Mouse (Mus musculus): ENCODE data around the gene Asprv1.

Gene Asprv1

DNA sequence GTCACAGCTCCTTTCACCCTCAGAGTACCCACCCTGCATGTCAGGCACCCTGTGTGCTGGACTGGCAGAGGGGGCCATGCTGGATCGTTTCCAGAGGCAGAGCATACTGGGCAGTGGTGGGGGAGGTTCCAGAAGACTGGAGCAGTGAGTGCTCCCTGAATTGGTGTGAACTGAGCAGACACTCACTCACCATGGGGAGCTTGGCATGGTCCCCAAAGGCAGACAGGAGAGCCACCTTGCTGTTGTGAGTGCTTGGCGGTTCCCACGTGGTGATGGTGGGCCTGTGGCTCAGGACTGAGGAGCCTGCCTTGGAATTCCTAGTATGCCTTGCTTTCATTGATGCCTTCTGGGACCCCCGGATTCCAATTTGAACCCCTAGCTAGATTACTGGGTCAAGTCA, 4.8 kb upstream of the Asprv1 start:
- peak; percentile 31 to 34 for DNase-seq

DNA sequence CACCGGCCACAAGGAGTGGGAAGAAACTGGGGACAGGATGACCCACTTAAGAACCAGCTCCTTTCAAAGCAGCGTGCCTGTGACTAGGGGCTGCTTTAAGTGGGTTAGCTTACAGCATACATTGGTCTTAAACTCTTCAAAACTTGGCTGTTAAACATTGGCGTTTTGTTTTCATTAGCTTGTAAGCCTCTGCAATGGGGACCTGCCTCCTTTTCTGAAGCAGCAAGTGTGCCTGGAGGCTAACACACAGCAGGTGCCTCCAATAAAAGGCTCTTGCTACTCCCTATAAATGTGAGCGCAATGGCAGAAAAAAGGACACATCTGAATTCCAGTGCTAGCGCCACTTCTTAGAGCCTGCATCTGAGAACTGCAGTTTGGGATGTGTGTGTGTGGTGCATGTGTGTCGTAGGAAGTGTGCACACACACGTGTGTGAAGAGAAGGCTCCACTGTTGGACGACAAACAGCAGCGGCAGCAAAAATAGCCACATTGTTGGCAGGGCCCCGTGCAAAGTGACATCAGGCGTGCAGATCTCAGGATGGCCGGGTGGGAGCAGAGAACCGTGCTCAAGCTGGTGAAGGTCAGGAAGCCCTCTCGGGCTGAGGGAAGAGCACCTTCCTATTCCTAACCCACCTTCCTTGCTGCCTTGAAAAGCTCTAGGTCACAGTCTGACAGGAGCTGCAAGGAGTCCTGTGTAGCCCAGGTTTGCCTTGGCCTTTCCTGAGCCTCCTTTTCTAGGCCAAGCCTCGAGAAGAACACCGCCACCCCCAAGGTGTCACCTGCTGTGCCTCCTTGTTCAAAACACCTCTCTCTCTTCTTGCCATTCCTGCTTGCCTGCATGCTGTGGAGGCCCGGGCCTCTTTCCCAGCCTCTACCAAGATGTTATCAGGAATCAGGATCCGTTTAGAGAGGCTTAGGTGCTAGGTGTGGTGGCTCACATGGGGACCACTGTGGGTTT, 3.6 kb upstream of the Asprv1 start:
- peak; percentile 46 to 48 for DNase-seq

DNA sequence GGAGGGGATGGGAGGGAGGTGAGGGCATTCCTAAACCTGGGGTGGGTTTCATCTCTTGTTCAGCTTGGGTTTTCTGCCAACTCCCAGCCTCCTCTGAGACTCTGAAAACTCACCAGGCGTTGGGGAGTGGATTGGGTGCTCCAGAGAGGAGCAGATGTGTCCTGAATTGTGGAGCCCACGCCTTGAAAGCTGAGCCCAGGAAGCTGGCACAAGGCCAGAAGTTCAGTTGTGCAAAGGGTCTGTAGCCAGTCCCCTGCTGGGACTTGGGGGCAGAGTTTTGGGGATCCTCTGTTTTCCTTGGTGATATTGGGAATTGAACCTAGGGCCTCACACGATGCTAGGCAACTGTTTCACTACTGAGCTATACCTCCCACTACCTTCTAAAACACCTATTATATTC, 2.2 kb downstream of the Asprv1 start:
- DNase-seq, result no peak

DNA sequence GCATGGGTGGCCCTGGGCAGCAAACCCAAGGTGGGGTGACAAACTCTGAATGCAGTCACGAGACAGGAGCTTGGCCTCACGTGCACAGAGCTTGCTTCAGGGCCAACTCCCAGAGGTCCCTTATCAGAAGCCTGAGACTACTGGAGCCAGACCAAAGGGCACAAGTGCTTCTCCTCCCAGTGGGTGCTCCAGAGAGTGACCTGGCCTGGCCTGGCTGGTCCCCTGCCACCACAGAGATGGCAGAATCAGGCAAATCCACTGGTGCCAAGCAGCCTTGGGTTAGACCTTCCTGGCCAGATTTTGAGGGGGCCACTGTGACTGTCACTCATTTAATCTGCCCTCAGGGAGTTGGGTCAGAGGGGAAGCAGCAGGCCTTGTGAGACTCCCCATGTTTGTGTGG, 8.5 kb downstream of the Asprv1 start:
- no peak for DNase-seq

DNA sequence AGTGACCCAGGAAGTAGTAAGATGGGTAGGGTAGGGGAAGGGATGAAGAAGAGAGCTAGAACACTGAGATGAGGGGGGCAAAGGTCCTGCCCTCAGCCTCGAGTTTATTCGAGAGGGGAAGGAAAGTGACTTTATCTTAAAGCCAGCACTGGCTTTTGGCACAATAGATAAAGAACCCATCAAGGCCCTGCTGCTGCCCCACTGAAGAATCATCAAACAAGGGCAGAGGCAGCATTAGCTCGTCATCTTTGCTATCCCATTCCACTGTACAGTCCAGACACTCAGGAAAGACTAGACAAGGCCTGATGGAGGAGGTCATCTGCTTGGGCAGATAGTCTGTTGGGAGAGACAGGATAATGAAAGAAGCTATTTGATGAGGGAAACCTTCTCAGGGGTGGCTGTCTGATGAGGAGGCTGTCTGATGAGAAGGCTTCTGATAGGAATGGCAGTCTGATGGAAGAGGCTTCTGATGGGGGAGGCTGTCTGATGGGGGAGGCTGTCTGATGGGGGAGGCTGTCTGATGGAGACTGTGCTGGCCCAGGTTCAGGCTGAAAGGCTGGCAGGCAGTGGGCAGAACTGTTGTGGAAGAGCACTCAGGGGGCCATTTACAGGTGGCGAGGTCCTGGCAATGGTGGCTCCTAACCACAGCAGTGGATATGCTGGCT, 9.3 kb downstream of the Asprv1 start:
- DNase-seq, result no peak

DNA sequence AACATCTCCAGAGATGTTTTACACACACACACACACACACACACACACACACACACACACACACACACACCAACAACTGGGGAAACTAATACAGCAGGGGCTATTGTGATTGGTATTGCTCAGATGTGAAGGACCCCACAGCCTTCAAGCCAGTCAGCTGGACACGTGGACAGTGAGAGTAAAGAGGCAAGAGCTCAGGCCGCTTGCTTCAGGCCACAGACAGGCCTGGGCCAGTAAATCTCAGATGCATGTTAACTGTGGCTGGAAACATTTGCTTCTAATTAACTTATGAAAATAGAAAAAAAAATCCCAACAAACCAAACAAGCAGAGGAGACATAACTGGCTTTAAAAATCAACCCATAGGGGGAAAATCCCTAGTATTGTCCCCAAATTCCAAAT, 9.9 kb downstream of the Asprv1 start:
- no peak for DNase-seq

DNA sequence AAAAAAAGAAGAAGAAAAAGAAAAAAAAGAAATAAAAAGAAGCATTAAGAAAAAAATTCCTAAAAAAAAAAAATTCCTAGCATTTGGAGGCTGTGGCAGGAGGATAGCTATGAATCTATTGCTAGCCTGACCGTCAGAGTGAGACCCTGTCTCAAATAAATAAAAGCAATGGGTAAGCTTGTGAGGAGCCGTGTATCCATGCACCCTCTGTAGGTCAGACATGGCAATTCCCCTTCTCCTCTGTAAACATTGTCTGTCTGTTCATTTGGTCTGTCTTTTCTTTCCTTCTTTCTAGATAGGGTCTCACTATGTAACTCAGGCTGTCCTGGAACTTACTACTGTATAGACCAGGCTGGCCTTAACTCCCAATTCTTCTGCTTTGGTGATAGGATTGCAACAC, 10.5 kb downstream of the Asprv1 start:
- no peak for DNase-seq

DNA sequence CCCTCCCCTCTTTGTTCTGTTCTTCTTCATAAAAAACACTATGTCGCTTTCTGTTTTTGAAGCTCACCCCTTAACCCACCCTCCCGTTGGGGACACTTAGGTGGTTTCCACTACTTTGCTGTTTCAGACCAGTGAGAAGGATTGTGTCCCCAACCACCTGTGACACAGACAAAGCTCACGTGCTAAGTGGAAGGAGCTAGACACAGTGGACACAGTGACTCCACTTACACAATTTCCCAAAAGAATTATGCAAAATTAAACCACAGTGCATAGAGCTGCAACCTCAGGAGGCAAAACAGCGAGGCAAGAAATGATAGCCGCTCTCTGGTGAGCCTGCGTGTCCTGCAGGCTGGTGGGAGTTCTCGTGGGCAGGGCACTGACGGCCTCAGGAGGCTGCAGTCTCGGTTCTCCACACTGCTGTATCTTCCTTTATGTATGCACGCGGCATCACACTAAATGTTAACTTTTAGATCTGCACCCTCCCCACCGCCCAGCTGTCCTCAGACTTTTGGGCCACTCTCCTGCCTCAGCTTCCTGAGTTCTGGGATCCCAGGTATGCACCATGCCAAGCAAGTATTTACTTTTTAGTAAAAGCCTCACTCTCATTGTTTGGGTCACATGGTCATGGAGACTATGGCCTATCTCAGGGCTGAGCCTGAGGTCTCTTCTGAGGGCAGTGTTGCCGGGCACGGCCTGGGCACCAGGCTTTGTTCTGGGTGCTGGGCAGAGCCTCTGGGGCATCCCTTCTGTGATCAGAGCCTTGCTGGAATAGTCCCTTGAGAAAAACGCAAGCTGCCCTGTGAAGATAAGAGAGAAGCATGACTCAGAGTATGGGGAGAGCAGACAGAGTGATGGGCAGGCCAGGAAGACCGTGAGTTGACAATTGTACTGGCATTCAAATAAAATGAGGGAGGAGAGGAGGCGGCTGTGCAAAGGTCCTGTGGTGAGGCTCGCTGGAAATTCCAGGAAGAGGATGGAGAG, 11.5 kb downstream of the Asprv1 start:
- DNase-seq, result no peak

DNA sequence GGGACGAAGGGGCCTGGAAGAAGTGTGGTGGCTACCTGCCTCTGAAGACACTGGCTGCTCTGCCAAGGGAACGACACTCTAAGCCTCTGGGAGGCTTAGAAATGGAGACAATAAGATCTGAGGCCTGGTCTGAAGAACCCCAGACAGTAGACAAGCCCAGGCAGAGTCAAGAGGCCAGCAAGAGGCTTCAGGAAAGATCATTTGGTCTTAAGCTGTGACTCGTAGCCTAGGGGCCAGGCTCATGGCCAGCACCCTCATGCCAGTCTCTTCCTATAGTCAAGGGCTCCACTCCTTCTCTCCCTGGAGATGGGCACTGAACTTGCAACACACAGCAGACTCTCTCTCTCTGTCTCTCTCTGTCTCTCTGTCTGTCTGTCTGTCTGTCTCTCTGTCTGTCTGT, 12.2 kb downstream of the Asprv1 start:
- DNase-seq, result no peak

DNA sequence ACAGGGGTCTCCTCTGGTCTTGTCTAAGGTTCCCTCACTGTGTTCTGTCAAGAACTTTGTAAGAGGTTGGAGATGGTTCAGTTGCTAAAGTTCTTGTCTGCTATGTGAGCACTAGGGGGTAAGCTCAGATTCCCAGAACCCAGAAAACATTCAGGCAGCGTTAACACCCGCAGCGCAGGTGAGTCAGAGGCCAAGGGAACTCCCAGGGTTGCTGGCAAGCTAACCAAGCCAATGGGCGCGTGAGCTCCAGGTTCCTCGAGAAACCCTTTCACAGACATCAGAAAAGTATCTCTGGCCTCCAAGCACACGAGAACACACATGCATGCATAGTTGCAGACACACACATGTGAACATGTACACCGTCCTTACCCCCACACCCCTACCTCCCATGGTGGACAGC, 12.8 kb downstream of the Asprv1 start:
- no peak for DNase-seq

DNA sequence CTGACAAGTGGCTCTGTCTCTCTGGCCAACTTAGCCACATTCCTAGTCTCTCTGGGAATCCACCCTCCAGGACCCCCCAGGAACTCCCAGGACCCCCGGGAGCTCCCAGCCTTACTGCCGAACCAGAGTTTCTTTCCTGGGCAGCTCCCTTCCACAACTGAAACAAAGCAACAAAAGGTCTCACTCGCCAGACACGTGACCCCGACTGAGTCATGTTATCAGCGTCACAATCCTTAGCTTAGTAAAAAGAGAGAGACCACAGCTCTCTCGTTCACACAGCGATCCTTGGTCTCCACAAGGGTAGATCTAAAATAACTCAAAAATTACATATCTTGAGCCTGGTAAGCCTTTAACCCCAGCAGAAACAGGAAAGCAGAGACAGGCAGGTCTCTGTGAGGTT, 13.8 kb downstream of the Asprv1 start:
- no peak for DNase-seq

DNA sequence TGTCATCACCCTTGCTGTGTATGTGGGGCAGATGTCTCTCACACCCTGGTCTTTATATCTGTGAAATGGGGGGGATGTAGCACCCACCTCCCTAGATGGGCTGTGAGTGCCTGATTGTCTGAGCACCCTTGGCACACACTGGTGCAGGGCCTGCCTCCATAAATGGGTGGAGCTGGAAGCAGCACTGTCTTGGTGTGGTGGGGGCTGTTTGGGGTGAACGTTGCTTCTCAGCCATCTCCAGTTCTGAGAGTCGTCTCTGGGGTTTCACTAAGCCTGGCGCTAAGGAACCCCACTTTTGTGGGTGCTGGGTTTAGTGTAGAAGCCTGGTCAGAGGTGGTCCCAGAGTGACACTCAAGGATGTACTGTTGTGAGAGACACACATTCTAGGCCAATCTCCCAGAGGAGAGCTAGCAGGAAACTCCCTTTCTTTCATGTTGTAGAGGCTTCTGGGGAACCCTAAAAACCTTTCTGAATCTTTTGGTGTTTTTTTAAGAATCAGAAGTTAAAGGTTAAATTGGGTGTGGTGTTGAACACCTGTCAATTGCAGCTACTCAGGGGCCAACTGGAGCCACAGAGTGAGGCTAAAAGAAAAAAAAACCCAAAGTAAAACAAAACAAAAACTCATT, 16.9 kb downstream of the Asprv1 start:
- no peak for DNase-seq

DNA sequence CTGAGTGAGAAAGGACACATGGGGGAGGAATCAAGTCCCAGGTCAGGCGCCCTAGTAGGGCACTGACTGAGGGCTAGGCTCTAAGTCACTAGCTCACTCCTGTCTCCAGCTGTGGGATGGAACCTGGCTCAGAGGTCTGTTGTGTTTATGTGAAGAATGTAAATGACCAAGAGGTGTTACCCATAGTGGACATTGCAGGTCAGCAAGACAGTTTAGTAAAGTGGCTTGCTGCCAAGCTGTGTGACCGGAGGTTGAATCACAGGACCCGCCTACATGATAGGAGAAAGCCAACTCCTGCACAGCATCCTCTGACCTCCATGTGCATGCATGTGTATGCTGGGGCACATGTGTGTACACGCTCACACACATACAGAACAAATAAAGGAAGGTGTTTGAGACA, 17.6 kb downstream of the Asprv1 start:
- no peak for DNase-seq

DNA sequence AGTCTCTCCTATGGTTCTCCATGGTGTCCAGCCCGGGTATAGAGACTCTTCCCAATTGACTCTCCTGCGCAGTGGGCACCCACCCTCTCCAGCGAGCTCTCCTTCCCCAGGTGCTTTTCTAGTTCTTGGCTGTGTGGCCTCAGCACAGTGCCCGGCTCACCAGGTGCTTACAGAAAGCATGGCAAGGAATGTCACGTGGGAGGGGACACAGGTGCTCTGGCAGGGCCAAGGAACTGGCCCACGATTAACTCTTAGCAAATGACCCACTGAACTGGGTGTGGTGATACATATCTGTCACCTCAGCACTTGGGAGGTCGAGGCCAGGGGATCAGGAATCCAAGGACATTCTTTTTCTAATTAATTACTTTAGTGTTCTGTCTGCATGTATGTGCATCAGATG, 18.2 kb downstream of the Asprv1 start:
- DNase-seq, result no peak

DNA sequence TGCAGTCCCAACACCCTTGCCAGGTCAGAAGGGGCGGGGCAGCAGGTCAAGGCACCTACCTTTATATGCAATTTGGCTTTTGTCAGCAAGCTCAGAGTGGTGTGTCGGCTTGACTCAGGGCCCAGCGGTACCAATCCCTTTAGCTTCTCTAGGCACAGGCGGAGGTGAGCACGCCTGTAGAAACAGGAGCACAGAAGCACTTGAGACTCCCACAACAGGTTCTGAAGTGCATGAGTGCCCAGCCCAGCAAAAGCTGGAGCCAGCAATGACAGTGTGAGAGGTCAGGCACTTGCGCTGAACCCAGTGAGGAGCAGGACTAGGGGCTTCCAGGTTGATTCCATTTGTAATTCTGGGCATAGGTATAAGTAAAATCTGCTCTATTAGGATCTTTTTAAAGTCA, 25.1 kb downstream of the Asprv1 start:
- DNase-seq, result no peak

DNA sequence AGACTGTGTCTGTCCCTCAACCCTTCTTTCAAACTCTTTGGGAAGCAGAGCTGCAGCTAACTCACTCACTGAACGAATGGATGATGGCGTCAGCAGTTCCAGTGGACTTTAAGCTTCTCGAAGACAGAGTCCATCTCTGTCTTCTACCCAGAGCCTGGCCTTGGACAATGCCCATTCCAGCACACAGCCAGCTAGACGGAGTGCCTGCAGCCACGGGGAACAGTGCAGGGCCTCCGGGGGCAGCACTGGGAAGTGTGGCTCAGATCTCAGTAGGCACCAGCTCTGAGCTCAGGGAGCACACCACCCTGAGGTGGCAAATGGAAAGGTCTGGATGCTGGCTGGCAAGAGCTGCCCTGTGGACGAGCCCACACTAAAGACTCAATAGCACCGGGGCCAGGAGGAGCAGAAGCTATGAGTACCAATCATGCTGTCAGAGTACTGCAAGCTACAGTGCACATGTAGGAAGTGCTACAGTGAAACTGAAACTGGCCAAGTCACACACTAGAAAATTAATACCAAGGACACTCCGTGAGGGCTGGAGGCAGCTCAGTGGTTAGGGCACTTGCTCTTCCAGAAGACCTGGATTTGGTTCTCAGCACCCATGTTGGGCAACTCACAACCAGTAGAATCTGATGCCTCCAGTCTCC, 26.4 kb downstream of the Asprv1 start:
- no peak for DNase-seq

DNA sequence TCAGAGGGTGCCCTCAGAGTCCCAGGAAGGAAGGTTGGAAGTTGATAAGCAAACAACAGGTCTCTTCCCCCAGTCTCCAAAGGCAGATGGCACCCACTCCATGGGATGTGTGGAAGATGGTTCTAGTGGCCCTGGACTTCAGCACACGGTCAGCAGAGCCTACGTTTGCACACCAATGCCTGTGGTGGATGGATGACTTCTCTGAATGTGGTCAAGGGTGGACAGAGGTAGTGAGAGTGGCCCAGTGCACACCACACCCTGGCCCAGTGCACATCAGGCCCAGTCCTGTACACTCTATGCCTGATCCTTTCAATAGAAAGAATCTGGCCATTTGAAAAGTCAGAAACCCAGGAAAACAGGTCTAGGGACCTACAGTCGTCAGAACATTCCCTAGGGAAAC, 30.5 kb downstream of the Asprv1 start:
- no peak for DNase-seq

DNA sequence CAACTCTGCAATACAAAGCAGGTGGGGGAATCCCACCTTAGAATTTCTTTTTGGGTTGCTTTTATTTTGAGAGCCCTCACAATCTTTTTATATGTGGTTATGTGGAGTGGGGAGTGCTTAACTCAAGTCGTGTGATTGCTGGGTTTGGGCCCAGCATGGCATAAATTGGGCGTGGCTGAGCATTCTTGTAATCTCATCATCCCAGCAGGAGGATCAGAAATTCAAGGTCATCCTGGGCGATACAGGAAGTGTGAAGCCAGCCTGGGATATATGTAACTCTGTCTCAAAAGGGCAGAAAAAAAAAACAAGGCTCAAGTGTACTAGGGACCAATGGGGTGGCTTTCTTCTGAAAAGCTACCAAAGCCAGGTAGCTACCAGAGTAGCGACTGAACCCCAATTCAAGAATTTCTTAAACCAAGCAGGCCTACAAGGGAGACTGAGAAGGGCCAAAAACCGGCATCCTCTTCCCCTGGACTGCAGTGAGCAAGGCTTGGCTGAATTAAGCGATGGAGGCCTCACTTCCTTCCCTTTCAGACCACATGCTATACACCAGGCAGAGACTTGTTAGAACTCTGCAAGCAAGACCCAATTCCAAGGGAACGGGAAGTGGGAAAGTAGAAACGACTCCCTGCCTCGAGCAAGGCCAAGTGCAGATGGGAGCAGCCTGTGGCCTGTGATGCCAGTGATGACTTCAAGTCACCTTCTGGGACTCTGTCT, 32.4 kb downstream of the Asprv1 start:
- no peak for DNase-seq

DNA sequence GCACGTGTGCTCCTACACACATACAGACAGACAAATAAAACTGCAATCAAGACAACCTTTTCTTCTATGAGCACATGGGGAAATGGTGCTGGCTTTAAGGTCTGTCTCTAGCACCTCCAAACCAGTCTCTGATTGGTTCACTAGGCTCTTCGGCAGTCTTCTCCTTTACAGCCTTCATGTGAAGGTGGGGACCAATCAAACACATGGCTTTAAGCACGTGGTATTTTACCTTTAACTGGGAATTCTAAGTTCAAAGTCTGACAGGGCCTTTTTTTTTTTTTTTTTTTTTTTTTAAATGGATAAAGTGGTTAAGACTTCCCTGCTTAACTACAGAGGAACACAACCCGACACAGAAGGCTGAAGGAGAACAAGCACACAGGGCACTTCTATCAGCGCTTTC, 37.1 kb downstream of the Asprv1 start:
- DNase-seq, result no peak

DNA sequence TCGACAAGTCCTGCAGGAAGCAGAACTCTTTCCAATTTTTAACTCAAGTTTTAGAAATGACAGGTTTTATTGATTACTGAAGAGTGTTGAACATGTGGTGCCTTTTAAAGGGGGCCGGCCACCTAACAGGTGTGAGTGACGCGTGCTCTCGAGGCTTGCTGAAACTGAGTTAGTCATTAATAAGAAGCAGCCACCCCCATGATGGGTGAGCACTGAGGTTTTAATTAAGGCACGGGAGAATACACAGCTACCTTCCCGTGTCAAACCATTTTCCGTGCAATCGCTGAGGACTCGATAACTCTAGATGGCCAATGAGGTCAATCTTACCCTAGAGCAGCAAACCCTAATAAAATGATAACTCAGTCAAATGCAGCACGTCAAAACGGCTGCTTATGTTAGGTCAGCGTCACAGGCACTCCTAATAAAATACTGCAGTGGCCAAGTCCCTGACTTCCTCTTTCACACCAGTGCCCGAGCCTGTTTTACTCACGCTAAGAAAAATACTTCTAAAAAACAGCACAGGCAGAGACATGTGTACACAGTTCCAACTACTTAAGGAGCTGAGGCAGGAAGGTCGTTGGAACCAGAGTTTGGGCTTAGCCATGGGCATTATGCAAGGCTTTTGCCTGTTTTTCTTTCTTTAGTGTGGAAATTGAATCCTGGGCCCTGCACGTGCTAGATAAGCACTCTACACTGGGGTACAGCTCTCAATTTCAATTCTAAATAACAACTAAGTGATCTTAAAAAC, 37.8 kb downstream of the Asprv1 start:
- no peak for DNase-seq

DNA sequence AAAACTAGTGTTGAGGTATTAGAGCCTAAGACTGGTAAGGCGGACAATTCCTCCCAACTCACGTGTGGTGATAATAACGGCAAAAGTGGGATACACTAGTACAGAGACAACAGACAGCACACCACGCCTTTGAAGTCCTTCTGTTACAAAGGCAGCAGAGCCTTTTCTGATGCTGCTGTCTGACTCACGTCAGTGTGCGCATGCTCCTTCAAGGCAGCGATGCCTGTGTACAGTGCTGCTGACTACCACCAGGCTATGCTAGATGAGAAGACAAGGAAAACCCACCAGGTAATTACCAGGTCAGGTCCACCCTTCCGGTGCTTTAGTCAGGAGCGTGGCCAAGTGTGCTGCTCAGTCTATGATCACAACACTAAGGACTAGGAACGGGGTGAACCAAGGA, 39.1 kb downstream of the Asprv1 start:
- no peak for DNase-seq

Data from cerebellum, postnatal 36 days (tissue).